Comparison of ENCODE assay signal across 42 mouse cellular contexts in the genomic region with DNA sequence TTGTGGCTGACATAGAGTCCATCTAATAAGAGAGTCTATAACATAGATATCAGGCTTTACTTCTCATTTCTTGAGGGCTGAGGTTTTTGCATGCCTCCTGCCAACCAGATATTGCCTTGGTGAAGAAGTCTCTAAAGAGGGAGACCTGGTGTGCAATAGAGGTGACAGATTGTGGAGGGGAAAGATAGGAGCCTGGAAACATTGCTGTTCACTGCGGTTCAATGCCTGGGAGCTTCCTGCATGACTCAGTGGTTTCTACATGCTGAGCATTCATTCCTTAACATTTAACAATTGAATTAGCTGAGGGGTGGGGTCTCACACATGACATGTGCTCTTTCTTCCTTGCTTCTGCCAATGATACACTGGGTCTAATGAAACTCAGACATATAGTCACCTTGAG. TPM values are rescaled to one million over a fixed set of nuclear protein-coding genes. Genes with fewer than 3 reads are reported as not detected.
"Had no signal": no experiment of that assay in that cellular context is flagged by ENCODE, and none has a peak within 500 bp of the region (broad histone marks: within the 10 kb centered on the region; RNA-seq: fewer than 3 reads in every experiment).

No protein-coding gene starts in this region.

- DNase-seq: gastrocnemius, adult 2 months; gastrocnemius, postnatal 10 days; gastrocnemius, postnatal 25 days; heart, adult 2 months; heart, postnatal 14 days; heart, postnatal 36 days; kidney, adult 11 months; kidney, adult 2 months; kidney, adult 9 months; kidney, postnatal 14 days; kidney, postnatal 36 days; layer of hippocampus, adult 9-11 months; layer of hippocampus, postnatal 36 days; left cerebral cortex, postnatal 4 days had no signal

- H3K4me2 ChIP-seq: heart, embryonic 11.5 days; heart, embryonic 13.5 days; heart, embryonic 15.5 days; hindbrain, embryonic 13.5 days; hindbrain, embryonic 15.5 days; kidney, embryonic 15.5 days; limb, embryonic 13.5 days; limb, embryonic 15.5 days; liver, embryonic 12.5 days had no signal

- H3K9me3 ChIP-seq: heart, embryonic 13.5 days; heart, embryonic 15.5 days; hindbrain, embryonic 13.5 days; hindbrain, embryonic 15.5 days; kidney, embryonic 15.5 days; limb, embryonic 13.5 days; limb, embryonic 15.5 days; liver, embryonic 12.5 days had no signal

- H3K4me1 ChIP-seq: heart, embryonic 15.5 days; hindbrain, embryonic 13.5 days; hindbrain, embryonic 15.5 days; kidney, embryonic 15.5 days; limb, embryonic 13.5 days; limb, embryonic 15.5 days; liver, embryonic 12.5 days had no signal

- ATAC-seq: hindbrain, postnatal 0 days; intestine, embryonic 16.5 days; liver, embryonic 12.5 days had no signal

- H3K9ac ChIP-seq: heart, embryonic 13.5 days; heart, embryonic 15.5 days; hindbrain, embryonic 13.5 days; hindbrain, embryonic 15.5 days; kidney, embryonic 15.5 days; limb, embryonic 13.5 days; limb, embryonic 15.5 days; liver, embryonic 12.5 days; liver, embryonic 14.5 days had no signal

- H3K27me3 ChIP-seq: heart, embryonic 13.5 days; heart, embryonic 15.5 days; hindbrain, embryonic 13.5 days; hindbrain, embryonic 15.5 days; kidney, embryonic 15.5 days; limb, embryonic 13.5 days; limb, embryonic 15.5 days; liver, embryonic 12.5 days had no signal

- H3K27ac ChIP-seq: gastrocnemius, adult 2 months; heart, adult 2 months; heart, embryonic 13.5 days; heart, embryonic 15.5 days; hindbrain, embryonic 13.5 days; hindbrain, embryonic 15.5 days; hindbrain, postnatal 0 days; kidney, embryonic 15.5 days; kidney, postnatal 0 days; limb, embryonic 13.5 days; limb, embryonic 15.5 days; liver, embryonic 12.5 days; liver, embryonic 14.5 days had no signal

- H3K4me3 ChIP-seq: gastrocnemius, adult 2 months; heart, adult 2 months; heart, embryonic 13.5 days; heart, embryonic 15.5 days; hindbrain, embryonic 13.5 days; hindbrain, embryonic 15.5 days; kidney, embryonic 15.5 days; limb, embryonic 13.5 days; limb, embryonic 15.5 days; liver, embryonic 12.5 days had no signal

- H3K36me3 ChIP-seq: heart, embryonic 13.5 days; heart, embryonic 15.5 days; hindbrain, embryonic 13.5 days; hindbrain, embryonic 15.5 days; kidney, embryonic 15.5 days; limb, embryonic 13.5 days; limb, embryonic 15.5 days; liver, embryonic 12.5 days had no signal

RNA-seq across cellular contexts. Expression of a gene that starts 4.7 kb away (rescaled TPM):
- total RNA-seq: gastrocnemius, adult 2 months; gastrocnemius, postnatal 10 days; gastrocnemius, postnatal 25 days; gastrocnemius, postnatal 4 days; heart, adult 2 months; heart, postnatal 14 days; heart, postnatal 36 days; hematopoietic stem cell, adult 5-6 weeks; hindbrain, postnatal 0 days; layer of hippocampus, adult 18-20 months; layer of hippocampus, adult 8-10 months; layer of hippocampus, postnatal 14 days; layer of hippocampus, postnatal 36 days; left cerebral cortex, adult 18-20 months; left cerebral cortex, adult 8-10 months; left cerebral cortex, postnatal 10 days; left cerebral cortex, postnatal 25 days; left cerebral cortex, postnatal 4 days had no signal
- polyA plus RNA-seq: heart, postnatal 0 days; hindbrain, embryonic 11.5 days; hindbrain, embryonic 13.5 days; hindbrain, embryonic 15.5 days; hindbrain, postnatal 0 days; intestine, embryonic 14.5 days; kidney, adult 2 months; kidney, postnatal 0 days; large intestine, adult 2 months; limb, embryonic 11.5 days; limb, embryonic 13.5 days; liver, adult 2 months had no signal

RNA-seq across cellular contexts. Expression of a gene that starts 10.6 kb away (rescaled TPM):
- total RNA-seq: gastrocnemius, adult 2 months; gastrocnemius, postnatal 10 days; gastrocnemius, postnatal 25 days; gastrocnemius, postnatal 4 days; heart, adult 2 months; heart, postnatal 14 days; heart, postnatal 36 days; hematopoietic stem cell, adult 5-6 weeks; hindbrain, postnatal 0 days; layer of hippocampus, adult 18-20 months; layer of hippocampus, adult 8-10 months; layer of hippocampus, postnatal 14 days; layer of hippocampus, postnatal 36 days; left cerebral cortex, adult 18-20 months; left cerebral cortex, adult 8-10 months; left cerebral cortex, postnatal 10 days; left cerebral cortex, postnatal 25 days; left cerebral cortex, postnatal 4 days; liver, adult 2 months had no signal
- polyA plus RNA-seq: heart, adult 2 months; heart, embryonic 11.5 days; heart, embryonic 13.5 days; heart, embryonic 15.5 days; heart, postnatal 0 days; hindbrain, embryonic 11.5 days; hindbrain, embryonic 13.5 days; hindbrain, embryonic 15.5 days; hindbrain, postnatal 0 days; intestine, embryonic 14.5 days; intestine, embryonic 16.5 days; kidney, adult 2 months; kidney, embryonic 15.5 days; kidney, postnatal 0 days; large intestine, adult 2 months; limb, embryonic 11.5 days; limb, embryonic 13.5 days; limb, embryonic 15.5 days; liver, adult 2 months; liver, embryonic 12.5 days; liver, embryonic 14.5 days had no signal

RNA-seq across cellular contexts. Expression of a gene that starts 22.2 kb away (rescaled TPM):
- total RNA-seq: gastrocnemius, adult 2 months; gastrocnemius, postnatal 10 days; gastrocnemius, postnatal 25 days; gastrocnemius, postnatal 4 days; heart, adult 2 months; heart, postnatal 14 days; heart, postnatal 36 days; hematopoietic stem cell, adult 5-6 weeks; layer of hippocampus, adult 18-20 months; layer of hippocampus, adult 8-10 months; layer of hippocampus, postnatal 14 days; layer of hippocampus, postnatal 36 days; left cerebral cortex, adult 18-20 months; left cerebral cortex, adult 8-10 months; left cerebral cortex, postnatal 10 days; left cerebral cortex, postnatal 25 days; left cerebral cortex, postnatal 4 days; liver, adult 2 months had no signal
- polyA plus RNA-seq: heart, adult 2 months; heart, embryonic 11.5 days; heart, embryonic 13.5 days; heart, embryonic 15.5 days; heart, postnatal 0 days; hindbrain, embryonic 11.5 days; hindbrain, embryonic 13.5 days; hindbrain, embryonic 15.5 days; hindbrain, postnatal 0 days; intestine, embryonic 14.5 days; kidney, adult 2 months; kidney, embryonic 15.5 days; kidney, postnatal 0 days; large intestine, adult 2 months; limb, embryonic 11.5 days; limb, embryonic 13.5 days; limb, embryonic 15.5 days; liver, embryonic 12.5 days had no signal

RNA-seq across cellular contexts. Expression of a gene that starts 30.6 kb away (rescaled TPM):
- total RNA-seq: hematopoietic stem cell, adult 5-6 weeks; hindbrain, postnatal 0 days; left cerebral cortex, adult 18-20 months; left cerebral cortex, adult 8-10 months; left cerebral cortex, postnatal 10 days; left cerebral cortex, postnatal 4 days; liver, adult 2 months had no signal
- polyA plus RNA-seq: heart, embryonic 11.5 days; heart, embryonic 13.5 days; heart, embryonic 15.5 days; hindbrain, embryonic 11.5 days; hindbrain, embryonic 13.5 days; hindbrain, embryonic 15.5 days; intestine, embryonic 14.5 days; kidney, embryonic 15.5 days; limb, embryonic 11.5 days; limb, embryonic 13.5 days; liver, adult 2 months; liver, embryonic 12.5 days; liver, embryonic 14.5 days had no signal
